Mouse (Mus musculus) lung, adult 2 months (tissue): Measurements from ENCODE around the gene Dera.

Experiments used
- CTCF ChIP-seq: fragments of 200-500 bp; IDR thresholded peaks from 2 replicates; pipeline ENCODE4 v1.5.1; 2011; ENCODE audit warnings: mild to moderate bottlenecking, low read length, control low read depth; ENCODE audit not compliant: insufficient read depth
- POLR2A ChIP-seq: fragments of 200-500 bp; IDR thresholded peaks from 2 replicates; pipeline ENCODE4 v1.6.1; 2011; ENCODE audit warnings: low read depth, mild to moderate bottlenecking, control low read depth, low read length, borderline replicate concordance; ENCODE audit errors: extremely low read depth

- TF ChIP-seq CTCF (no peak), POLR2A (no peak)
Observed at GRCm38 (mm10) chr6:137901255-137901654, 146.9 kb downstream of the Dera start.
